Mouse (Mus musculus) thymus, postnatal 14 days (tissue): Measurements from ENCODE around the gene Nat8f6.
A peak's percentile ranks its signal among the peaks of the same experiment; 100 is the strongest.
"Not testable (repeated sequence)": the region's sequence is repeated elsewhere in the genome, so short reads cannot be mapped to it uniquely, and the experiment has no call there.

ENCODE experiments used
- DNase-seq: peaks from one replicate; pipeline ENCODE4 v3.0.0; 2021

Gene Nat8f6

DNA sequence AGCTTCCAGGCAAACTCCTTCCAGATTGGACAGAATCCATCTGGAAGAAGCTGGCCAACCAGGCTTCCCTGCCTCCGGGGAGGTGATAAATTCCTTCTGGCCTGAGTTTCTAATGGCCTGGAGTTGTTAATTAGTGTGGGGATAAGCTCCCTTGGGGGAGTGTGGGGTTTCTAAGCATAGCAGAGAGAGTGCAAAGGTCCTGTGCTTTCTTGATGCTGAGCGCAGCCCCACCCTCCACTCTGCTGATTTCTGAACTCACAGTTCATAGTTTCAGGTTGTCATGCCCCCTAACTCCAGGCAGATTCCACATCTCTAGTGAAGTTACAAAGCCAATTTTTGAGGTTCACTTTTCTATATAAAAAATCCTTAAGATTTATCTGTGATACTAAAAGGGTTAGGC, 14.3 kb upstream of the Nat8f6 start:
- not testable (repeated sequence) for DNase-seq

GRCm38 (mm10) chr6:85834504-85835100, 13.8 kb upstream of the Nat8f6 start:
- DNase-seq: not testable (repeated sequence)

- no peak for DNase-seq
Measured at GRCm38 (mm10) chr6:85831796-85832321, 11.1 kb upstream of the Nat8f6 start, which contains the start of gene Nat8. TSS of gene Nat8 (minus strand) at chr6:85832082.

DNA sequence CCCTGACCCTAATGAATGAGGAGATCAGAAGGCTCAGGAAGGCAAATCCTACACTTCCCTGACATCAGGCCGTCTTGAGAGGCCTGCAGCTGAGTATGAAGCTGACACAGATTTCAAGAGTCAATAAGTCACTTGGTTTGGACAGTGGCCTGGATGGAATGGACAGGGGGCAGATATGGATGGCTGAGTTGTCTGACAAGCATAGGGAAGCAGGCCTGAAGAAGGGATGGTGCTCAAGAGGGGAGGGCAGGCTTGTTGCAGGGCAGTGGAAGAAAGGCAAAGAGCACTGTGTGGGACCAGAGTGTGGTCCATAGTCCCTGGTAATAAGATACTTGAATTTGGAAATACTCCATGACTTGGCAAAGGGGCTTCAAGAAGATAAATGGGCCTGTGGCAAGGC, 8.7 kb upstream of the Nat8f6 start:
- no peak for DNase-seq

- no peak for DNase-seq
Measured at GRCm38 (mm10) chr6:85825886-85826285, 5.1 kb upstream of the Nat8f6 start.

DNA sequence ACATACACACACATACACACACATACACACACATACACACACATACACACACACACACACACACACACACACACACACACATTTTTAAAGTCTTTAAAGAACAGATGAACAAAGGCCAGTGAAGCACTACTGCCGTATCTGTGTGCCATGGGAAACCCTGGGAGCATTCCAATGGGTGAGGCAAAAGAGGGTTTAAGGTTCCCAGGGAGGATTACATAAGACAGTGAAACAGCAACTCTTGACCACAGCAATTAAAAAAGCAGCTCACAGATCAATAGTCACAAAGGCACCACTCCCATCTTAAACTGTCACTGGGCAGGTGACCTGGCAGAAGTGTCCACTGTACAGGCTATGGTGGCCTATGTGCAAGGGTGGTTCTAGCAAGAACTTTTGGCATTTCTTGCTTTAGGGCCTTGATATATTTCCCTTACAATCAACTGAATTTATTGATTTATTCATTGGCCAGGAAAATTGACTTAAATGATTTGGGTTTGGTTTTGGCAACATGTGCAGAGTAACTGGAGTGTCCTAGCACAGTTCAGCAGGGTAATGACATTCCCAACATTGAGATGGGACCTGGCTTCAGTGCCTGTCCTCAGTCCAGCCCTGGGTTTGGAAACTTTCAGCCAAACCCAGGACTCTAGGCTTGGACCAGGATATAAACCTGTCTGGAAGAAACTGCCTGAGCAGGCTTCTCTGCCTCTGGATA, 2.8 kb upstream of the Nat8f6 start:
- no peak for DNase-seq

DNA sequence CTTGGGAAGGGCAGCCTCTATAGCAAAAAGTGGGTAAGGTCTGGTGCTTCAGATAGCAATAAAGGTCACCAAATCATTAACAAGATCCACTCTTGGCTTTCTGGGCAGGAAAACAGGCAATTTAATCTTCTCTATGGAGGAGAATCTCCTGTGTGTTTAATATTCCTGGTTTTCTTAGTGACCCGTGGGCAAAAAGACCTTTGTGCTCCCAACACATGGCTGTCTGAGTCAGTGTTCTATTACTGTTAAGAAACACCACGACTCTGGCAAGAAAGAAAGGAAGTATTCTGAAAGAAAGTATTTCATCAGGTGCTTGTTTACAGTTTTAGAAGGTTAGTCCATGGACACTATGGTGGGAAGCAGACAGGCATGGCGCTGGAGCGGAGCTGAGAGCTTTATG, 1.5 kb upstream of the Nat8f6 start:
- DNase-seq: no peak

DNA sequence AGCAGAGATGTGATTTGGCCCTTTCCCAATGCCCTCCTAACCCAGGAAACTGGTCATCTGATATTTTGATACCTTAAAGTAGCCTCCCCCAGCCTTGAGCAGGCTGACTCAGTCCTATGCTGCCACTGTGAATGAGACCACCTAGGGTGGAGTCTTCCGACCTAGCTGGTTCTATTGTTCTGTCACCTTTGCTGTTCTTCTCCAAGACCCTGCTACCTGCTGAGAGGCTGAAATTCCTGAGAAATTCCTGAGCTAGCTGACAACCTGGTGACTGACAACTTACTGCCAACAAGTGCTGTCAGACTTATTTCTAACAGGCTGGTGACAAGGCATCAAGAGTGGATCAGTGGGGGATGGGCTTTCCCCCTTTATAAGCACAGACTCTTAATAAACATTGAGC, 2.4 kb downstream of the Nat8f6 start:
- no peak for DNase-seq

DNA sequence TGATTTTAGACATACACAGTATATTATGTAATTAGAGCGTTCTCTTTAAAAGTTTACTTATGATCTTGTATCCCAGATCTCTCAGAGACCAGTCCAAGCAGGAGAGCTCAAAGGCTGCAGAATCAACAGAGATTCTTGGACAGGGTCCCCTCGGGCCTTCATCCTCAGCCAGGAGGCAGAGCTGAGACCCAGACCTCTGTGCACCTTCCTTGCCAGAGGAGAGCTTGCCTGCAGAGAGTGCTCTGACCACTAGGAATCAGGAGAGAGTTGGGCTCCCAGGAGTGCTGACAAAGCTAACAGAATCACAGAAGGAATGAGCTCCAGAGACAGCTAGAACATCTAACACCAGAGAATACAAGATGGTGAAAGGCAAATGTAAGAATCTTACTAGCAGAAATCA, 7.4 kb downstream of the Nat8f6 start:
- no peak for DNase-seq

GRCm38 (mm10) chr6:85810942-85811537, 9.7 kb downstream of the Nat8f6 start:
- not testable (repeated sequence) for DNase-seq

- DNase-seq: not testable (repeated sequence)
Measured at GRCm38 (mm10) chr6:85810514-85810913, 10.2 kb downstream of the Nat8f6 start.

DNA sequence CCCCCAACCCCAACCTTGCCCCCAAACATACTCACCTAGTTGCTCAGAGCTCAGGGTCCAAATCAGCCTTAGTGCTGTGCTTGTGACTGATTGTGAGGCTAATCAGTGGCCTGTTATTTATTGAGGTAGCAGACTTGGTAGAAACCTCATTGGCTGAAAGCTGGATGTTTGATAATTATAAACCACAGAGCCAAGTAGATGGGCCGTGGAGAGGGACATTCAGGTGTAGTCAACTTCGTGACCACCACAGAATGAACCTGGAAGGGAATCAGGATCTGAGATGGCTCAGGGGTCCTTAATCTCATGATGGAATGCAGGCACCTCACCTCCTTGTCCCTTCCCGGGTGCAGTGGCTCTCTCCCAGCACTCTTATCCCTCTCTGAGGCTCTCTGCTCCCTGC, 11.0 kb downstream of the Nat8f6 start:
- not testable (repeated sequence) for DNase-seq

GRCm38 (mm10) chr6:85803180-85803579, 17.6 kb downstream of the Nat8f6 start:
- not testable (repeated sequence) for DNase-seq

- DNase-seq: peak; percentile 2
Measured at GRCm38 (mm10) chr6:85765532-85765931, 55.2 kb downstream of the Nat8f6 start, which contains the start of gene Nat8f3. TSS of gene Nat8f3 (minus strand) at chr6:85765754.

GRCm38 (mm10) chr6:85763127-85764070, 57.4 kb downstream of the Nat8f6 start:
- DNase-seq: not testable (repeated sequence)

DNA sequence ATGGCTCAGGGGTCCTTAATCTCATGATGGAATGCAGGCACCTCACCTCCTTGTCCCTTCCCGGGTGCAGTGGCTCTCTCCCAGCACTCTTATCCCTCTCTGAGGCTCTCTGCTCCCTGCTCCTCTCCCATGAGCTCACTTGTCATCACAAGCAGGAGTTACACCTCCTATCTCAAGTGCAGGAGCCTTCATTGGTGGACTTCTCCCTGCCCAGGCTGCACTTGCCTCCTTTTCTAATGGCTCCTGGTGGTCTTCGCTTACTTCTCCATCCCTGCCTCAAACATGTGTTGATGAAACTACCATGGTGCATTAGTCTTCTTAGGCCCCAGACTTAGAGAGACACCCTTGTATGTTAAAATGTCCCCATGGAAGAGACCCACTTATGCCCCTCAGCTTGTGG, 58.1 kb downstream of the Nat8f6 start:
- DNase-seq: not testable (repeated sequence)
